Mouse (Mus musculus) ovary, postnatal 10 days (tissue): ENCODE data around the gene Adgrg1.

Source experiments
- DNase-seq: peaks from one replicate; pipeline ENCODE4 v3.0.0; 2022; ENCODE audit warnings: low spot score

The Adgrg1 gene

GRCm38 (mm10) chr8:95041883-95042784 is 67.6 kb downstream of the Adgrg1 start:
- no peak for DNase-seq

GRCm38 (mm10) chr8:95044811-95045210 is 70.3 kb downstream of the Adgrg1 start:
- DNase-seq, result no peak

GRCm38 (mm10) chr8:95046982-95047381 is 72.4 kb downstream of the Adgrg1 start:
- no peak for DNase-seq

- DNase-seq, result no peak
Measured at GRCm38 (mm10) chr8:95047884-95048680, 73.5 kb downstream of the Adgrg1 start.

- no peak for DNase-seq
Measured at GRCm38 (mm10) chr8:95049636-95050035, 75.1 kb downstream of the Adgrg1 start.

GRCm38 (mm10) chr8:95054438-95054837 is 79.9 kb downstream of the Adgrg1 start:
- DNase-seq, result no peak

GRCm38 (mm10) chr8:95054927-95055510 is 80.5 kb downstream of the Adgrg1 start, which contains the start of gene Drc7:
Gene Drc7, plus strand, starts transcription at chr8:95055103.
- DNase-seq, result no peak

- DNase-seq, result no peak
Measured at GRCm38 (mm10) chr8:95056414-95056813, 81.9 kb downstream of the Adgrg1 start.

- DNase-seq, result no peak
Measured at GRCm38 (mm10) chr8:95058661-95059060, 84.1 kb downstream of the Adgrg1 start.

GRCm38 (mm10) chr8:95059812-95060533 is 85.4 kb downstream of the Adgrg1 start:
- no peak for DNase-seq
